Mouse (Mus musculus): ENCODE data around the gene Plekhg3. TPM values are rescaled to one million over a fixed set of nuclear protein-coding genes. Genes with fewer than 3 reads are reported as not detected.

Plekhg3 gene
- total RNA-seq, 2 experiments from 2014 or later = 10.6 to 11.4 TPM

DNA sequence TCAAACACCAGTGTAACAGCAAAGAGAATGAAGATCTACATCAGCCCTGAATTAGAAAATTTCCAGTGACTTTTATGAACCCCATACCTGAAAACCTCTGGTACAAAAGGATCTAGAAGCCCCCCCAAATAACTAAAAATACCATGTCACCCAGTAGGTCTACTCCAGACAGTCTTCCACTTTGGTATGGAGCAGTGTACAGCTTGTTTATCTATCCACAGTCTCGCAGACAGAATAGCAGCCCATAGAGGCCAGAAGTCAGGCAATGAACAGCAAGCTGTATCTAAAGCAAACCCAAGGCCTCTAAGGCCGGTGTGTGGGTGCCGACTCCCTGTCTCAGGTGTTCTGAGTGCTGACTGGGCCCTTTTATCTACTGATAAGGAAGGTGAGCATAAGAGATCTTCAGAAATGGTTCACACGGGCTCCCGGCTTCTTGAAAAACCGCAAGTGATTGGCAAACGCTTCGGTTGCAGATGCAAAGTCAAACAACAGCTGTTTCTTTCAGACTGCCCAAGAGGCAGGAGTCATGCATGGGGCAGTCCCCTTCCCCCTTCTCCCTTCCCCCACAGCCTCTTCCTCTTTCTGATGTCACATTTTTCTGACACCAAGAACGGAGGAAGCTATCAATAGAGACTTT, 3.3 kb upstream of the Plekhg3 start:
- DNase-seq = peak in 1 of 2 experiments; percentile 57

DNA sequence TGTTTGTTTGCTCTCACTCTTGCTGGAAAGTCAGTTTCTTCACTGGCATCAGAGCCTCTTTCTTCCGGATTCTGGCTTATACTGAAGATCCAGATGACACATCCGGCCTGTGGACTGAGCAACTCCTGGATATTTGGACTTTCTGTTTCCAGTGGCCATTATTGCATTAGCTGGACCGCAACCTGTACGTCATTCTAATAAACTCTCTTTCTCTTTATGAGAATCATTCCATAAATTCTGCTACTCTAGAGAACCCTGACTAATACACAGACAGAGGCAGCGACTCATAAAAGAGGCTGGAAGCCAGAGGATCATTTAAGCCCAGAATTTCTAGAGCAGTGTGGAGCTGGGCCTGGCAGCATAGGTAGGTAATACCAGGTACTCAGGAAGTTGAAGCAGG, 1.9 kb upstream of the Plekhg3 start:
- DNase-seq = no peak

DNA sequence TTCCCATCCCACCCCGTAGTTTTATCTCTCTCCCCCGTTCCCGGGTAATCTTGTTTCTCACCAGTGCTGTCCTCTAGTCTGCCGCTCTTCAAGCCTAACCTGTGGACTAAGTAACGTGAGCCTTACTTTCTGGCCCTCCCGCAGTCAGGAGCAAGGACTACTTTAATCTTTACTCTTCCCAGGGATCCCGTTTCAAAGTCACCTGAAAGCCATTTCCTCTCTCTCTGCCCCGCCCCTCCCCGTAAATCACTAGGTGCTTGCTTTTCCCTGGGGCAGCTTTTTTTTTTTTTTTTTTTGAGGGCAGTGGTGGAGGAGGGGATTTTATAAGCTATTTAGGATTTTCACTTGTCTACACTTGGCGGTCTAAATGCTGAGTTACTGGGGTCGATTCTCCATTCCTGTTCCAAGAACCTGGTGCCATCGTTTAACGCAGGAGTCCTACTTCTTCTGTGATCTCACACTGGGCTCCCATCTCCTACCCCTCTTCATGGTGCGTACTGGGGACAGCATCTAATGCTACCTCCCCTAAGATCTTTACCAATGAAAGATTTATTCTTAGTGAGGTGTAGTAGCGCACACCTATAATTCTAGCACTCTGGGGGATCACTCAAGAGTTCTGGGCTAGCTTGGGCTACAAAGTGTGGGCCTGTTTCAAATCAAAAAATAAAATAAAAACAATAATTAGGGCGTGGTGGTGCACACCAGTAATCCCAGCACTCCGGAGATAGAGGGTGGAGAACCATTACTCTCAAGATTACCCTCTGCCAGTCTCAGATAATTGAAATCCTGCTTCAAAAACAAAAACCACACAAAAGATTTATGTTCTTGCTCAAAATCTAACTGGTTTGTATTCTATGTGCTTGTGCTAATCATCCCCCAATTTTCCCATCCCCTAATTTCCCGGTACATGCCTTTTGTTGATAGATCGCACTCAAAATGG, 1.6 kb downstream of the Plekhg3 start:
- no peak for DNase-seq

DNA sequence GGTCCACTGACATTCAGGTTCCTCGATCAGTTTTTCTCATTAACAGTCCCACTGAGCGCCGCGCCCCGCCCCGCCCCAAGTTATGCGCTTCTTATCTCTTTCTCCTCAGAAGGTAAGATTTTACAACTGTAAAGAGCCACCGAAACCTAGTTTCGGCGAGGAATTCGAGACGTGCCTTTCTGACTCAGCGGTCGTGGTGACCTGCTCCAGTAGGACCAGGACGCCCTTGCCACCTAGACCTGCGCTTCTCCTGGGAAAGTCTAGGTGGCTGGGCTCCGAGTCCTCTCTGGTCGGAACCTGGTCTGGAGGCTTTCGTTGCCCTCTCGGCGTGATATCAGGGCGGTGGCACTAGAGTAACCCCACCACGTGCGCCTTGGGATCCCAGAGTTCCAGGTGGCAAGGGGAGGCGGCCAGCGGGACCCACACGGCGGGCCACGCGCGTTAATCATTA, 2.3 kb downstream of the Plekhg3 start:
- no peak for DNase-seq

DNA sequence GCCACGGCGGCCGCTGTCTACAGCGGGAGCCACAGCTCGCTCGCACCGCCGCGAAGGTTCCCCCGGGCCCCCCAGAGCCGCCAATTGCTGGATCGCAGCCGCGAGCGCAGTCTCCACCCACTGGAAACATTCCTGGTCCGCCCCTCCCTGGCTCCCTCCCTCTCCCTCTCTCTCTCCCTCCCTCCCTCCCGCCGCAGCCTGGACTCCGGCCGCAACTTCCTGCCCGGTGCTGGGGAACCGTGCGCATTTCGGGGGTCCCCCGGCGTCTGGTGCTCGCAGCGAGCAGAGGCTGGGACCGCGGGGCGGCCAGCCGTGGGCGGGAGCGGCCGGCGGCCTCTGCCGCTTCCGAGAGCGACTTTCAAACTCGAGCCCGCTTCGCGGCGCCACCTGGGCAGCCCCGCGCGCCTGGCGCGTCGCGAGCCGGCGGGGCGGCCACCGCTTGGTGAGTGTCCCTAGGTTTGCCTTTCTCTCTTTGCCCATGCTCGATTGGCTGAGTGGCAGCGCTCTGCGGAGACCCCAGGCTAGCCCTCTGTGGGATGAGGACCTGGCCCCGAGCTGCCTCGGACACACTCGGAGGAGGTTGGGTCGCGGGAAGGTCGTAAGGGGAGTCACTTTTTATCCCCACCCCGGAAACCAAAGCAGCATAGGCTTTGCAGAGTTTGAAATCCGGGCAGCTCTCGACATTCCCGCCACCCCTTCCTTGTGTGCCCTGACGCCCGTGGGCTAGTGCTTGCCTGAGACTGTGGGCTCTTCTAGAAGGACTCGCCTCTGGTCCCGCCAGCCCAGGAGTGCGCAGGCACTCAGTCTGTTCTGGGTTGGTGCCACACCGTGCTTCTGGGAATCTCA, 2.9 kb downstream of the Plekhg3 start:
- peak; percentile 89 to 90 for DNase-seq

DNA sequence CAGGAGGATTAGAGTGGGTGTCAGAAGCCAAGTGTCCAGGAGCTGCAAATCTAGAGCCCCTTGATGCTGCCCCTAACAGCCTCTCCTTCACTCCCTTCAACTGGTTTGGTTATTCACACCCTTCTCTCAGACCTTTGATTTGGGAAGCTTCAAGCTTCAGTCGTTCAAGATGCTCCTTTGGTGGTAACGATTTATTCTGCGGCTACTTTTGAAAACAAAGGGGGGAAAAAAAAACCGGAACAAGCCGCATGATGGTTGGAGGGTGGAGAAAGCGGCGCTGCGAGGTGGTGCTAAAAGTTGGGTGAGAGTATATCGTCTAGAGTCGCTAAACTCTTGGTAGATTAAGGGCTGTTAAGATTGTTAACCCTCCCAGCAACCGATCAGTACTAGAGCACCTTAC, 3.5 kb downstream of the Plekhg3 start:
- peak in 1 of 2 experiments; percentile 30 for DNase-seq

DNA sequence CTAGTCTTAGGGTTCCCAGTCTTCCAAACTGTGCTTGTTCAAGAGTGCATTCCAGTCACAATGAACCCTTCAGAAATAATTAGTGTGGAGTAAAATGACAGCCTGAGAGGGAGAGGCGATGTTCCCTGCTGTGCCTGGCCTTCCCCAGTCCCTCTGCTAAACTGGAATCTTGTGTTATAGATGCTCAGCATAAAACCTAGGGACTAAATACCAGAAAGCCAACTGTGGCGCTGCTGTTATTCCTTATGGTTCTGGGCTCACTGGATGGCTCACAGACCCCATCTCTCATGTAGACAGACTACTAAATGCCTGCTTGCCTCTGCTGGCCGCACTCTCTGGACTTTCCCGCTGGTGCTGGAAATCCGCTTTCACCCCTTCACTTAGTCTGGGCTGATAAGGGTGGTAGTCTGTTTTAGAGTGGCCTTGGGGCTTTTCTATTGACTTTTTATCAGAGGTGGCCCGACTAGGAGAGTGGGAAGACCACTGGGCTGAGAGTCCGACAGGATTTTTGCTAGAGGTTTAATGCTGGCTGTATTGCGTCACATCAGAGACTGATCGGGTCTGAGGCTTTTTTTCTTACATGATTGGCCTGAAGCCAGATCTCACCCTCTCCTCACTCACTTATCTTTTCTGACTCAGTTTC, 4.1 kb downstream of the Plekhg3 start:
- DNase-seq = peak; percentile 31 to 68

DNA sequence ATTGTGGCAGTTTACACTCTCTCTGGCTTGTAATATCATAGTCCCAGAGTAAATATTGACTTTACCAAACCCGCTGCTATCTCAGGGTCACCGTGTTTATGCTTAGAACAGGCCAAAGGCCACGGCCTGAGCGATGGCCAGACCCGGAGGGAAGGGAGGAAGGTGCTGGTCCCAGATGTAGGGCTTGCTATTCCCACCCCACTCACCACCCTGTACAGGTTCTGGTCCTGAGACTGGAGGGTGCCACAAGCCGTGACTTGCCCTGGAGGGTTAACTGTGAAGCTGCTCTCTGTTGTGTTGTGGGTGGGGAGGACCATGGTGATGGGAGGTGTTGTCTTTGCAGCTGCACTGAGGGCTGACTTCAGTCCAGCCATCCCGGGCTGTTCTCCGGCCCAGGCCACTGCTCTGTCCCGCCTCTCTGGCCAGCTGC, 4.8 kb downstream of the Plekhg3 start:
- DNase-seq = peak; percentile 71 to 77

DNA sequence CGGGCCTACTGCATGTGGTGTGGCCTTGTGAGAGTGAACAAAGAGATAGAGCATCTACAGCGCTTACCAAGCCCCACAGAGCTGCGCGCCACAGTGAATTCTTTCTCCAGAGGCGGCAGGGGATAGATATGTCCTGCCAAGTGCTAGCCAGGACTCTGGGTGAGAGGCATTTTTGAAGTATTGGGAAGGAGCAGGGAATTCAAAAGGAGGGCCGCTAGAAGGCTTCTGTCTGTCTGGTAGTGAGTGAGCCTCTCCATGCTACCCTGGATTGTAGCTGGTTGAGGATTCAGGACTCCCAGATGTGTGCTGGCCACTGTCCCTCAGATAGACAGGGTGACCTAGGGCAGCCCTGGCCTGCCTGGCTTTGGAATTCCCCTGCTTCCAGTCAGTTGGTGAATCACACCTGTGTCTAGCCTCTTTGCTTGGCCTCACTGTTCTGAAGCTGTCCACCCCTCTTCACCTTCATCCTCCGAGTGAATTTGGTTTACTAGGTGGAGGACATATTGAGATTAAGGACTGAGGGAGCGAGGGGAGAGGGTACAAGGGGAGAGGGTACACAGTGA, 6.0 kb downstream of the Plekhg3 start:
- DNase-seq = no peak

DNA sequence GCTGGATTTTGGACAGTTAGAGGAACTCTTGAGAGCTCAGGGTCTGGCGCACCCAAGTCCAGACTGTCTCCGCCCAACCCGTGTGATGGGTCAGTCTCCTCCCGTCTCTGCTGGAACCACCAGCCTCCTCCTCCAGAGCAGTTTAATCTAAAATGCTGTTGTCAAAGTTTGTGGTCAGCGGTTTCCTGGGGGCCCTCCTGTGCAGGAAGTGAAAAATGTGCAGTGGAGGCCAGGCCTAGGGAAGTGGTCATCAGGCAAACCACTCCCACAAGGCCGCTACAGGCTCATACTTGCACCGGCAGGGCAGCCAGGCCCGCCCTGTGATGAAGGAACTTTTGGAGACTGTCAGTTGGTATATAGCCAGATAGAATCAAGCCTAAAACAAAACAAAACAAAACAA, 6.7 kb downstream of the Plekhg3 start:
- peak; percentile 65 to 89 for DNase-seq

DNA sequence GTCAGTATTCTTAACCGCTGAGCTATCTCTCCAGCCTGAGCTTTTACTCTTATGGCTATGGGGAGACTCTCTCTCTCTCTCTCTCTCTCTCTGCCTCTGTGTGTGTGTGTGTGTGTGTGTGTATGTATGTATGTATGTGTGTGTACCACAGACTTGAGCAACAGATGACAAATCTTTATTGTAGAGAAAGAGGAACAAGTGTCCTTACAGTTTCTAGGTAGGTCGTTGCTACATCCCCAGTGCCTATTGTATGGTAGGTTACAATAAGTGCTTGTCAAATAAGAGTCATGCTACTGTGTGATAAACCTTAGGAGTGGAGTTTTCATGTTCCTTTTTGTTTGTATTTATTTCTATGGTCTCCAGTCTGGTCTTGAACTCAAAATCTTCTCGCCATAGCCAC, 9.5 kb downstream of the Plekhg3 start:
- no peak for DNase-seq

DNA sequence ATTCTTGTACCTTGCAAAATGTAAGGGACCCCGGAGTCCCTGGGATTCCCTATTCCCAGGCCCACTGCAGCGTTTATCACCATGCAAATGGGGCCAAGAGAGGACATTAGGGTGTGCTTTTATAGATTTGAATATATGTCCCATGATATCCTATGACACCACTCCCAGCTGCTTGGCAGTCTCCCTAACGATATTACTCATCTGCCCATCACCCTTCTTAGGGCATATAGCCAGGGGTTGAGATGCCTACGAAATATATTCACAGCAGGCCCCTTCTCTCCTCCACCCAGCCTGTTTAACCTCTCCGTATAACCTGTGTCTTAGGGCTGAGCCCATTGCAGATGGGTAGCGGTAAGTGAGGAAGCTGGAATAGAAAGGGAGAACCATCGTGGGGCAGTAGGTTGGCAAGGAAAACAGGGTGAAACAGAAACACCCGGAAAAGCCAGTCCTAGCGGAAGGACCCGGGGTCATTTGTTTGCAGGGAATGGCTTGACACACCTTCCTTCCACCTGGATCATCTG, 10.1 kb downstream of the Plekhg3 start:
- no peak for DNase-seq

DNA sequence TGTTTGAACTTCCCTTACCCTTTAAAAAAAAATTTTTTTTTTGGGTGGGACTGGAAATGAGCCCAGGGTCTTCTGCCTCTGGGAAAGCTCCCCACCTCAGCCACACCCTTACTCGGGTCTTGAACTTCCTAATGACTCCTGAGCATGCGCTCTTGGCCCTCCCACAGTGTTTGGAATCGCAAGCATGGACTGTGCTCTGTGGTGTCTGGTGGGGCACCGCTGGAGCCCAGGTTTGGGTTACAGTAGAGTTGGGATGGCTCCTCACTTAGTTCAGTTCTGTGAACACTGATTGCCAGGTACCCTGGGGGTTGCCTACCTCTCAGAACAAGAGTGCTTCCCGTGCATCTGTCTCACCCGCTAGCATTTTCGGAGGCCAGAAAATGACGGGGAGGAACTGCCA, 10.8 kb downstream of the Plekhg3 start:
- peak in 1 of 2 experiments; percentile 45 for DNase-seq

DNA sequence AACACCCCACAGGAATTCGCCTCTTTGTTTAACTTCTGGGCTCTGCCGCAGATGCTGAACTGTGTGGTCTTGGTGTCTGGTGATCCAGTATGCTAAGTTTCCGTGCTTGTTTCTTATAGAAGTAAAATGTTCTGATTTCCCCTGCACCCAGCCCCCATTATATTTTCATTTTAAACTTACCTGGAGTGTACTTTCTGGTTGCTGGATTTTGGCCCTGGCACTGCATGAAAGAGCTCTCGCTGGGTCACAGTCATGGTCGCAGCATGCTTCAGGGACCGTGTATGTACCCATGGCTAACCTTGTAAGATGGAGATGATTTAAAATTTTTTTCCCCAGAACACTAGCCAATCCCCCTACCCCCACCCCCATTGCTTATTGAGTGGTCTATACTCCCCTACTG, 11.2 kb downstream of the Plekhg3 start:
- DNase-seq = no peak

DNA sequence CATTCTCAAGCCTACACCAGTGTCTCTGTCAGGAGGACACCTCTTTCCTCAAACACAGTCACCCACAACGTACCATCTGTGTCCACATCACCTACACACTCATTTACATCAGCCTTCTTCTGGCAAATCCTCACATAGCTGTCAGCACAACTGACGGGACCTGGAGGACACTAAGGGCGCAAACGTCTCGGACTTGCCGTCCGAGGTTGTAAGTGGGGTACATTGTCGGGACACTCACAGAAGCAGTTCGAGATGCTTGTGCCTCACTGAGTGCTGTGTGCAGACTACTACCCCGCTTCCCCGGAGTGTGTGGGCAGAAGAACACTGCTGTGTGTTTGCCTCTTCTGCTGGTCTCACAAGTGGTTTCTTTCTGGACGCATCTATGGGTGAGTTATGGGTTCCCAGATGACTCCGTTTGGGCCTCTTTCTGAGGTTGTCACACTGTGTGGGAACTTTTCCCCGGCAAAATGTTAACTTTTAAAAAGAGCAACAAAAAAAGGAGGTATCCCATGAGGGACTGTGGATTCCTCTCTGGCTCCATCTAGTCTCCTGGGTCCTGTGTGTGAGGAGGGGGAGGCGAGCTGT, 15.2 kb downstream of the Plekhg3 start:
- peak in 1 of 2 experiments; percentile 43 for DNase-seq

DNA sequence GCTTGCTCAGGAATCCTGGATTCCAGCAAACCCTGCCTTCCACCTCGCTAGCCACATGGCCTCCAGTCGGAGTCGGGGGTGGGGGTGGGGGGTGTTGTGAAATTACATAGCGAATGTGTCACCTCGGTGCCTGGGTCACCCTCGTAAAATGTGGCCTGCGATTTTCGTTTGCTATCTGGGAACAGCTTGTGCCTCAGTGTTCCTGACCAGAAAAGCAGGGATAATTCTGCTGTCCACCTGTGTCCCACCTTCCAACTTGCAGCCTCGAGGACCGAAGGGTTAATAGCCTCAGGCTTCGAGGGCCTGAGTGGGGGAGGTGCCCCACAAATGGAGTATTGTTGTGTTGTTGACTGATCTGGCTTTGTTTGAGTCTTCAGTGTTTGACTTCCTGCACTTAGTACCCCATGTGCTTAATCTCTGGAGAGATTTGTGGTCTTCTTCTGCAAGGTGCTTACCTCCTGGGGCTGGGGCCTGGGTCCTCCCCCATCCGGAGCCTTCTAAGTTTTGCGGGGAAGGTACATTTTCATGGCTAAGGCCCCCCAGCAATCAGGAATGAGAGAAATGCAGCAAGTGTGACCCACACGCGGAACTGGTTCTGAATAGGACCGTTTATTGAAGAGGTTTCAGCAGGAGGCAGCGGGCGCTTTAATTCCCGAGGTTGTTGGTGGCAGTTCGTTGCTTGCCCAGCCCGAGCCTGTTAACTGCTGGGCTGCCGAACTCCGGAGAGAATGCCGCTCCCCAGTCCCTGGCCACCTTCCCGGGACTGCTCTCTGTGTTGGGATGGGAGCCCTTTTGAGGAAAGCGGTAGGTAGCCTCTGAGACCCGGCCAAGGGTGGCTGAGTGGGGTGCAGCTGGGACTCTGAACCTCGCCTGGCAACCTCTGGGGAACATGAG, 15.9 kb downstream of the Plekhg3 start:
- DNase-seq = peak in 1 of 2 experiments; percentile 55

DNA sequence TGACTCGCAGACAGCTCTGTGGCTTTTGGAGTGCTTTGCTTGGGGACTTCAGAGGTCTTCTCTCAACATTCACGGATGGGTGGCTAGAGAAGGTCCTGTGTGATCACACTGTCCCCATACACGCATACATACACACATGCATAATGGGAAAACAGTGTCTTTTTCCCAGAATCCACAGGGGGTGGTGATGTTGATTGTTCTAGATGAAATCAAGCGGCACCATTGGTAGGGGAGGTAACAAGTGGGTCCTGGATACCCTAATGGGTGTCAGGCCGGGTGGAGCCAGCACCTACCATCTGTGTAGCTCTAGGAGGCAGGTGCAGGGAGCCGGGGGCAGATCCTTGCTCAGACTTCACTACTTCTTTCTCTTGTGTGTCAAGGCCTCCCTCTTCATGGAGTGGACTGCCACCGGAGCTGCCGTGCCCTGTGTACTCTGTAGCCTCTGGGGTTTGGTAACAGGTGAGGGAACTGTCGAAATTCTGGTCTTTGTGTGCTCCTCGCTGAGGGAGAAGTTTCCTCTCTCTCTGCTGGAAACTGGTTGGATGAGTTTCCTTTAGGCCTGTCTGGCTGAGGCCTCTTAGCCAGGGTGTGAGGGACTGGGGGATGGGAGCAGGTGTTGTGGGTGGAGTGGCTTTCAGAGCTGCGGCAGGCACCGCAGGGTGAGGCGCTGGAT, 16.9 kb downstream of the Plekhg3 start:
- DNase-seq = peak in 1 of 2 experiments; percentile 37

DNA sequence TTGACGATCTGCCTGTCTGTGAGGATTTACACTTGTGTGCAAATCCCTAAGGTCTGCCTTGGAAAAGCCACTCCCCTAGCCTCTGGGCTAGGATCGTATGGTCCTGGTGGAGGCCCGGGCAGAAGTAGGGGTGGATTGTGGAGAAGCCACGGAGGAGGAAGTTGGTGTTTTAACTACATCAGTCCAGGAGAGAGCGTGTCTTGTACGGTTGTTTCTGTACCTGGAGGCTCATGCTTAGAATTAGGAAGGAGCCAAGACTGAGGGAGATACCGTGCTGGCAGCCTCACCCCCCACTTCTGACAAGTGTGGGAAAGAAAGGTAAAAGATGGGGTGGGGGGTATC, 17.4 kb downstream of the Plekhg3 start:
- no peak for DNase-seq

DNA sequence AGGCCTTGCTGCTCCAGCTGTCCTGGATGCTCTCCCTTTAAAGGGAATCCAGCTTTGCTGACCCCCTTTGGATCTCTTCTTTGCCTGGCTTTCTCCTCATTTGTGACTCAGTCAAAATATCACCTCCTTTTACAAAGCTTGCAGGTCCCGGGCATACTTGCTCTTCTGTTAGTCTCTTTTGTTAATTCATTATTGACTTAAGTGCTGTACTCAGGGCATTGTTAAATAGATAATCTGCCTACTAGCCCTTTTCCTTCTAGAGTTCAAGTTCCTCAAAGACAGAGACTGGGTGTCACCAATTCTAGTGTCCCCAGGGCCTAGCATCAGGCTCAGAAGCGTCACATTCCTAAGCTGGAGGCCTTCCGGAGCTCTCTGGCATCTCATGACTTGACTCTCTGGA, 18.5 kb downstream of the Plekhg3 start:
- no peak for DNase-seq

Measured in heart, adult 18-20 months (tissue).